Mouse (Mus musculus) olfactory bulb, adult 2 months (tissue): ENCODE measurements around the gene Ankrd28.

Experiments used
- CTCF ChIP-seq: fragments of 200-500 bp; IDR thresholded peaks from 2 replicates; pipeline ENCODE4 v1.5.1; 2012; ENCODE audit warnings: low read depth, mild to moderate bottlenecking, low read length, moderate library complexity; ENCODE audit not compliant: insufficient read depth
- POLR2A ChIP-seq: fragments of 200-500 bp; IDR thresholded peaks from 2 replicates; pipeline ENCODE4 v1.6.1; 2012; ENCODE audit warnings: mild to moderate bottlenecking, low read depth, low read length, moderate library complexity; ENCODE audit not compliant: insufficient read depth

DNA sequence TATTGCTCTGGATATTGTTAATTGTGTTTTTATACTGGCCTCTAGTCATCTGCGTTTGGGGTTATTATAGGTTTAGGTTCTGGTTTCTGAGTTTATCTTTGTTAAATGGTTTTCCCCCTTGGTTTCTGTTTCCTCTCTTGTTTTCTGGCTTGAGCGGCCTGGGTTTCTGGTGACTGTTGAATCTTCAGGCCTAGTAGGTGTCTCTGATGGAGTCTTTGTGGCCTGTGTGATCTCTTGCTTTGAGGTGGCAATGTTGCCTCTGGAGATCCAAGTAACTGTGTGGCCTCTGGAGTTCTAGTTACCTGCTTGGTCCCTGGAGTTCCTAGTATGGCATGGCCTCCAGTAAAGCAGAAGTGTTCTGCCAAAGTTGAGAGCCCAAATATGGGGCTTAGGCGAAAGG lies 149.8 kb downstream of the Ankrd28 start:
- no peak for TF ChIP-seq CTCF
- no peak for TF ChIP-seq POLR2A
